Mouse (Mus musculus): ENCODE results near the gene Atl1. TPM values are rescaled to one million over a fixed set of nuclear protein-coding genes. Genes with fewer than 3 reads are reported as not detected.

Atl1 gene
- total and polyA plus RNA-seq, 2 experiments from 2014 or later, result 132 to 156 TPM

DNA sequence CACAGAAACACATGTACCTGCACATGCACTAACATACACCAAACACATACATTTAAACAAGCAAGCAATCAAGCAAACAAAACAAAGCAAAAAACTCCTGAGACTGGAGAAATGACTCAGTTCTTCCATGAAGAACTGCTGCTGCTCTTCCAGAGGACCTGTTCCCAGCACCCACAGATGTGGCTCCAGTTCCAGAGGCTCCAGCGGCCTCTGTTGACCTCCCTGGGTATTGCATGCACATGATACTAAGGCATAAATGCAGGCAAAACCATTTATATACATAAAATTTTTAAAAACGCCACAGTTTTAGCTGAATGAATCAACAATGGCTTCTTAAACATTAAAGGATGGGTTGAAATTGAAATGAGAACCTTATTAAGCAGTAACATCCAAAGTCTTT lies 46.9 kb downstream of the Atl1 start:
- no peak overlapping the region for H3K9ac ChIP-seq
- ATAC-seq, result no peak
- H3K27ac ChIP-seq (ENCODE audit: low read depth, low read length), result no peak overlapping the region
- H3K9me3 ChIP-seq (ENCODE audit: low read length), result no peaks in the 10 kb centered on the region
- TF ChIP-seq CTCF (IDR thresholded peaks at IDR 0.05; ENCODE audit: low read depth), result no peak
- H3K4me3 ChIP-seq (ENCODE audit: low read depth, low read length), result no peak overlapping the region
- H3K27me3 ChIP-seq (ENCODE audit: insufficient read depth, low read length), result no peaks in the 10 kb centered on the region
- peaks cover 43% of the 10 kb centered on the region for H3K36me3 ChIP-seq (ENCODE audit: insufficient read depth)
- no peaks in the 10 kb centered on the region for H3K4me1 ChIP-seq (ENCODE audit: insufficient read depth)
- no peak for DNase-seq
- WGBS, result 79% methylated on average over 2 of the region's 2 CpGs
- H3K4me2 ChIP-seq (ENCODE audit: low read depth), result no peak overlapping the region

DNA sequence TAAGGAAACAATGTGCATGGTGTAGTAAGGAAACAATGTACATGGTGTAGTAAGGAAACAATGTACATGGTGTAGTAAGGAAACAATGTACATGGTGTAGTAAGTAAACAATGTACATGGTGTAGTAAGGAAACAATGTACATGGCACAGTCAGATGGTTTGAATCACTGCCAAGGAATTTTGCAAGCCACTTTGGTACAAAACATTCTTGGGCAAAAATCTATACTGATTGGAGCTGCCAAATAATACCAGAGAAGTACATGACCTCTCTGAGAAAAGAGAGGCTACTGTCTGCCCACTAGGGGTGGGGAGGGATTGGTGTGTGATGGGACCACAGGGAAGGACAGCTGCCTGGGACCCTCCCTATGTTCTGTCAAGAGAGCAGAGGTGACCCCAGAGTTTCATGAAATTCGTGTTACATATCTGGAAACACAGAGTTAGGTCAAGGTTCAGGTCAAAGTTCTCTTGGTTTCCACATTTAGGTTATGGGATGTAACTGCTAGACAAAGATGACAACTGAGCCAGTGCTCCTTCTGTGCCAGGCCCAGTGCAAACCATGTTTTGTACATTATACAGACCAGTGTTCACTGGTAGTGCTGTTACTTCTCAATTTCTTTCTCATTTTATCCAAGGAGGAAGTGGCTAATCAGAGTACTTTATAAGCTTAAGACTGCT lies 49.4 kb downstream of the Atl1 start:
- H3K27ac ChIP-seq (ENCODE audit: low read depth, low read length), result no peak overlapping the region
- no peak overlapping the region for H3K9ac ChIP-seq
- 50% methylated on average over 1 of the region's 1 CpGs for WGBS
- peaks cover 39% of the 10 kb centered on the region for H3K36me3 ChIP-seq (ENCODE audit: insufficient read depth)
- H3K4me2 ChIP-seq (ENCODE audit: low read depth), result no peak overlapping the region
- no peak for ATAC-seq
- no peaks in the 10 kb centered on the region for H3K9me3 ChIP-seq (ENCODE audit: low read length)
- no peaks in the 10 kb centered on the region for H3K27me3 ChIP-seq (ENCODE audit: insufficient read depth, low read length)
- no peak for TF ChIP-seq CTCF (IDR thresholded peaks at IDR 0.05; ENCODE audit: low read depth)
- no peak overlapping the region for H3K4me3 ChIP-seq (ENCODE audit: low read depth, low read length)
- no peak for DNase-seq
- no peaks in the 10 kb centered on the region for H3K4me1 ChIP-seq (ENCODE audit: insufficient read depth)

DNA sequence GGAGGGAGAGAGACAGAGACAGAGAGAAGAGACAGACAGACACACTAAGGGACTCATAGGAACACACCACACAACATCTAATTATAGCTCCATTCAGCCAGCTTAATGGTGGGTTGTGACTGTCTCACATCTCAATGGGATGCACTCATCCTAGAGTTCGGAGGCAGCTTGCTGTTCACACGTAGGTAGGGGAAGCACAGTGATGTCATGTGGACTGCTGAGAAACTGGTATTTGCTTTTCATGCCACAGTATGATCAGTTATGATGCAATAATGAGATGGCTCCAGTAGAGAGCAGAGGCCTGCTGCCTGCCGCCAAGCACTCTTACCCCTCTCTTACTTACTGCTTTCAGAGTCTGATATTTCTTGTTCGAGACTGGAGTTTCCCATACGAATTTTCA lies 53.4 kb downstream of the Atl1 start:
- Histone ChIP-seq H3K9me3 (ENCODE audit: low read length) (no peaks in the 10 kb centered on the region), H3K4me2 (ENCODE audit: low read depth) (no peak overlapping the region), H3K4me3 (ENCODE audit: low read depth, low read length) (no peak overlapping the region), H3K9ac (no peak overlapping the region), H3K4me1 (ENCODE audit: insufficient read depth) (no peaks in the 10 kb centered on the region), H3K36me3 (ENCODE audit: insufficient read depth) (peaks cover 49% of the 10 kb centered on the region), H3K27ac (ENCODE audit: low read depth, low read length) (no peak overlapping the region), H3K27me3 (ENCODE audit: insufficient read depth, low read length) (no peaks in the 10 kb centered on the region)
- DNase-seq, result no peak
- ATAC-seq, result no peak
- 93% methylated on average over 5 of the region's 5 CpGs for WGBS
- no peak for TF ChIP-seq CTCF (IDR thresholded peaks at IDR 0.05; ENCODE audit: low read depth)

DNA sequence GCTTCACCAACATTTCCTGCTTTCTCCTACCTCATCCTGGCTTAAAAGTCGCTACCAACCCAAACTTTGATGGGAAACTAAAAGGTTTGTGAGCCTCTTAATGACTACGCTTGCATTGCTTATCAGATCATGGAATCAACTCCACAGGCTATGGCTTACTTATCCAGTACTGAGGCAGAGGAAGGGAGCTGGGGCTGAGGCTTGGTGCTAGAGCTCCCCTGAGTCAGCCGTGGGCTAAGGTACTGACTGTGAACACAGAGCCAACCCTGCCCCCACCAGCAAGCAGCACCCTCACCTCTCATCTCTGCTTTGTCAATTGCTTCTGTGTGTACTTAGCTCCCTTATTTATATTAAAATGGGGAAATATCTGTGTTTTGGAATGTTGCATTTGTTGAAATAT lies 55.1 kb downstream of the Atl1 start:
- no peak for TF ChIP-seq CTCF (IDR thresholded peaks at IDR 0.05; ENCODE audit: low read depth)
- no peaks in the 10 kb centered on the region for H3K9me3 ChIP-seq (ENCODE audit: low read length)
- no peaks in the 10 kb centered on the region for H3K4me1 ChIP-seq (ENCODE audit: insufficient read depth)
- ATAC-seq, result no peak
- H3K4me2 ChIP-seq (ENCODE audit: low read depth), result no peak overlapping the region
- no peak overlapping the region for H3K4me3 ChIP-seq (ENCODE audit: low read depth, low read length)
- no peak overlapping the region for H3K27ac ChIP-seq (ENCODE audit: low read depth, low read length)
- 84% methylated on average over 3 of the region's 3 CpGs for WGBS
- H3K36me3 ChIP-seq (ENCODE audit: insufficient read depth), result peaks cover 46% of the 10 kb centered on the region
- no peak overlapping the region for H3K9ac ChIP-seq
- DNase-seq, result no peak
- H3K27me3 ChIP-seq (ENCODE audit: insufficient read depth, low read length), result no peaks in the 10 kb centered on the region

DNA sequence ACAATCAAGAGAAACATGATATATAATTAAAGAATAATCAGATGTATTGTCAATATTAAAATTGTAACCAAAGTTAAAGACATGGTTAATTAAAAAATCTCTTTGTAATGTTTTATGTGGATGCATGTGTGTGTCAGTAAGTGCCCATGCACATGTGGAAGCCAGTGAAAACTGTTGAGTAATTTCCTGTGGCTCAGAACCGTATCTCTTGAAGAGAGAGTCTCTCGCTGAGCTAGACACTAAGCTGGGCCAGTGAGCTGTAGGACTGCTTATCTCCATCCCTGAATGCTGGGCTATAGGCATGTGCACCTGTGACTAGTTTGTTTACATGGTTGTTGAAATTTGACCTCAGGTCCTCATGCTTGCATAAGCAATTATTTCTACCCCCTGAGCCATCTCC lies 65.0 kb downstream of the Atl1 start:
- Histone ChIP-seq H3K36me3 (ENCODE audit: insufficient read depth) (peaks cover 55% of the 10 kb centered on the region), H3K9me3 (ENCODE audit: low read length) (no peaks in the 10 kb centered on the region), H3K27me3 (ENCODE audit: insufficient read depth, low read length) (no peaks in the 10 kb centered on the region), H3K9ac (no peak overlapping the region), H3K4me2 (ENCODE audit: low read depth) (no peak overlapping the region), H3K4me3 (ENCODE audit: low read depth, low read length) (no peak overlapping the region), H3K27ac (ENCODE audit: low read depth, low read length) (no peak overlapping the region), H3K4me1 (ENCODE audit: insufficient read depth) (no peaks in the 10 kb centered on the region)
- ATAC-seq, result no peak
- WGBS, result 90% methylated on average over 2 of the region's 2 CpGs
- DNase-seq, result no peak
- TF ChIP-seq CTCF (IDR thresholded peaks at IDR 0.05; ENCODE audit: low read depth), result no peak

DNA sequence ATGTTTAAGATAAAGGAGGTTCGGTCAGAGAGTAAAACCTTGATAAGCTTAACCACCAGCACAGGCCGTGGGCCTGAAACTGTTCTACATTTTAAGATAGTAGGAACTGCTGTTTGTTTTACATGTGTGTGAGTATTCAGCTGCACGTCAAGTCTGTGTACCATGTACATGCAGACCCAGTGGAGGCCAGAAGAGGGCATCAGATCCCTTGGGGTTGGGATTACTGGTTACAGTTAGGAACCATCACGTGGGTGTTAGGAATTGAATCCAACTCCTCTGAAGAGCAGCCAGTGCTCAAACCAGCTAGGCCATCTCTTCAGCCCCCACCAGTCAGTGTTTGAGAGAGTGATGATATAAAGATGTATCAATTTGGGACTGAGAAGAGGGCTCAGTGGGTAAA lies 70.1 kb downstream of the Atl1 start:
- peaks cover 57% of the 10 kb centered on the region for H3K36me3 ChIP-seq (ENCODE audit: insufficient read depth)
- no peak overlapping the region for H3K9ac ChIP-seq
- WGBS, result 61% methylated on average over 4 of the region's 4 CpGs
- no peak overlapping the region for H3K4me3 ChIP-seq (ENCODE audit: low read depth, low read length)
- no peak overlapping the region for H3K27ac ChIP-seq (ENCODE audit: low read depth, low read length)
- H3K27me3 ChIP-seq (ENCODE audit: insufficient read depth, low read length), result no peaks in the 10 kb centered on the region
- peak; percentile 47 for DNase-seq
- H3K4me1 ChIP-seq (ENCODE audit: insufficient read depth), result no peaks in the 10 kb centered on the region
- ATAC-seq, result peak; percentile 69; the same call in 1 of the 2 replicates
- H3K9me3 ChIP-seq (ENCODE audit: low read length), result no peaks in the 10 kb centered on the region
- TF ChIP-seq CTCF (IDR thresholded peaks at IDR 0.05; ENCODE audit: low read depth), result peak; percentile 74
- H3K4me2 ChIP-seq (ENCODE audit: low read depth), result no peak overlapping the region

DNA sequence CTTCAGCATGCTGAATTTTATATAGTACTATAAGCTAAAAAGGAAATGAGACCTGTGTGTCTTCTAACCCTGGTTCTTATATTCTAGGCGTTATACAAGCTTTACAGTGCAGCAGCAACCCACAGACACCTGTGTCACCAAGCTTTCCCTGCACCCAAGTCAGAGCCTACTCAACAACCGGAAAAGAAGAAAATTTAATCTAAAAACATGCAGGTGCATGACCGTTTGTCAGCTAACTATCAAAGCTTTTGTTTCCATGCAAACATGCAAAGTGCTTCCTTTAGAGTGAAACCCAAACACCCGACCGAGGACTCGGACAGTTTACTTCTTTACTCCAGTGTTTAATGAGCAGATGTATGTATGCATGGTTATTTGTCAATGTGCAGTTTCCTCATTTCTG lies 70.7 kb downstream of the Atl1 start:
- ATAC-seq, result no peak
- no peak overlapping the region for H3K27ac ChIP-seq (ENCODE audit: low read depth, low read length)
- no peak overlapping the region for H3K9ac ChIP-seq
- no peak overlapping the region for H3K4me3 ChIP-seq (ENCODE audit: low read depth, low read length)
- H3K4me2 ChIP-seq (ENCODE audit: low read depth), result no peak overlapping the region
- H3K36me3 ChIP-seq (ENCODE audit: insufficient read depth), result peaks cover 56% of the 10 kb centered on the region
- no peaks in the 10 kb centered on the region for H3K9me3 ChIP-seq (ENCODE audit: low read length)
- TF ChIP-seq CTCF (IDR thresholded peaks at IDR 0.05; ENCODE audit: low read depth), result no peak
- H3K27me3 ChIP-seq (ENCODE audit: insufficient read depth, low read length), result no peaks in the 10 kb centered on the region
- no peak for DNase-seq
- no peaks in the 10 kb centered on the region for H3K4me1 ChIP-seq (ENCODE audit: insufficient read depth)
- 85% methylated on average over 6 of the region's 6 CpGs for WGBS

All from forebrain, postnatal 0 days (tissue).